Mouse (Mus musculus) stomach, postnatal 0 days (tissue): Measurements from ENCODE around the gene Tpm3.

Experiments
- CTCF ChIP-seq: IDR thresholded peaks from 2 replicates; pipeline ENCODE4 v1.5.1; 2016; ENCODE audit warnings: antibody characterized with exemption, low read depth, mild to moderate bottlenecking, moderate library complexity
- EP300 ChIP-seq: optimal IDR thresholded peaks from 2 replicates; pipeline ENCODE3; 2016; ENCODE audit warnings: antibody characterized with exemption

- no peak for TF ChIP-seq CTCF
- no peak for TF ChIP-seq EP300
These were observed 30.7 kb downstream of the Tpm3 start for GRCm38 (mm10) chr3:90103176-90103575.
